Mouse (Mus musculus) kidney, embryonic 16.5 days (tissue): ENCODE data around the gene P2rx7. TPM values are rescaled to one million over a fixed set of nuclear protein-coding genes. Genes with fewer than 3 reads are reported as not detected.

Source experiments
- ATAC-seq: fragments of 200-750 bp; cut with Nextera tagmentation; 2 replicates; pipeline ENCODE4 v1.8.0; 2017; ENCODE audit warnings: moderate TSS enrichment; ENCODE audit not compliant: low FRiP score, low TSS enrichment
- H3K27ac ChIP-seq: fragments of 300-500 bp; sonication (generic); 2 replicates; pipeline ENCODE4 v1.5.1; 2014; ENCODE audit warnings: low read length
- H3K27me3 ChIP-seq: fragments of 300-500 bp; sonication (generic); 2 replicates; pipeline ENCODE4 v1.6.1; 2014; ENCODE audit warnings: low read length, control low read depth, mixed read lengths; ENCODE audit not compliant: insufficient read depth
- H3K36me3 ChIP-seq: fragments of 300-500 bp; sonication (generic); 2 replicates; pipeline ENCODE4 v1.6.1; 2014; ENCODE audit warnings: low read length, control low read depth, mixed read lengths; ENCODE audit not compliant: insufficient read depth
- H3K4me1 ChIP-seq: fragments of 300-500 bp; sonication (generic); 2 replicates; pipeline ENCODE4 v1.6.1; 2014; ENCODE audit warnings: low read length, control low read depth, mixed read lengths; ENCODE audit not compliant: insufficient read depth
- H3K4me2 ChIP-seq: fragments of 300-500 bp; sonication (generic); replicated peaks from 2 replicates; pipeline ENCODE4 v1.6.1; 2014; ENCODE audit warnings: low read depth, low read length
- H3K4me3 ChIP-seq: fragments of 300-500 bp; sonication (generic); 2 replicates; pipeline ENCODE4 v1.5.1; 2014; ENCODE audit warnings: mild to moderate bottlenecking, low read length
- H3K9ac ChIP-seq: fragments of 300-500 bp; sonication (generic); replicated peaks from 2 replicates; pipeline ENCODE4 v1.6.1; 2014; ENCODE audit warnings: low read length
- H3K9me3 ChIP-seq: fragments of 300-500 bp; sonication (generic); 2 replicates; pipeline ENCODE4 v1.6.1; 2016; ENCODE audit warnings: low read length, control low read depth
- WGBS: fragments of 180-500 bp; shearing (Covaris S2); extraction: QIAGEN DNeasy Blood & Tissue Kit; methylation state at CpG from one replicate; pipeline ENCODE4 v1.1.7; 2014; 5-methylcytosine and 5-hydroxymethylcytosine counted together
- polyA plus RNA-seq: library from polyadenylated mRNA; unstranded; fragments of >200 nt; fragmentation: Nextera tagmentation; extraction: Ambion mirVana; gene quantifications from 2 replicates; pipeline ENCODE4 v1.2.1, GENCODE M21; 2015

The P2rx7 gene
- polyA plus RNA-seq, 1 experiment from 2014 or later: 1.5 TPM

GRCm38 (mm10) chr5:122677983-122678382, 34.3 kb downstream of the P2rx7 start:
- Histone ChIP-seq H3K4me1 (no peaks in the 10 kb centered on the region), H3K36me3 (no peaks in the 10 kb centered on the region), H3K9me3 (no peaks in the 10 kb centered on the region), H3K9ac (no peak overlapping the region), H3K4me3 (no peak overlapping the region), H3K4me2 (no peak overlapping the region), H3K27ac (no peak overlapping the region), H3K27me3 (no peaks in the 10 kb centered on the region)
- ATAC-seq: no peak
- WGBS: 90% methylated on average over 9 of the region's 9 CpGs

DNA sequence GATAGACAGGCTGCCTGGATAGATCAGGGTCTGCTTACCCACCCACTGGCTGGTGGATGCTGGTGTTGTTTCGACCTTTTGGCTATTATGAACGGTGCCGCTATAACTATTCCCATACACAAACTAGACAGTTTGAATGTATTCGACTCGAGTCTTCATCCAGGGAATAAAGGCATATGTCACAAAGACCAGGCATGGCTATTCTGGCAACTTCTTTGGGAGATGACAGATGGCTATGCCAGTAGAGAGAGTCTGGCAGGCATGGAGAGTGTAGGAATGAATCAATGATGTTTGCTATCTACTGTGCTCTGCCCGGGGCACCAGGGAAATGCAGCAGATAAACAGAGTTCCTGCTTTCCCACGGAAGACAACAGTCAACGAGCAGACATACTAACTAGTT, 36.2 kb downstream of the P2rx7 start:
- no peak overlapping the region for H3K4me2 ChIP-seq
- no peaks in the 10 kb centered on the region for H3K27me3 ChIP-seq
- H3K9ac ChIP-seq: no peak overlapping the region
- no peaks in the 10 kb centered on the region for H3K9me3 ChIP-seq
- H3K36me3 ChIP-seq: no peaks in the 10 kb centered on the region
- H3K27ac ChIP-seq: no peak overlapping the region
- no peak for ATAC-seq
- no peaks in the 10 kb centered on the region for H3K4me1 ChIP-seq
- no peak overlapping the region for H3K4me3 ChIP-seq
- WGBS: 92% methylated on average over 8 of the region's 8 CpGs

DNA sequence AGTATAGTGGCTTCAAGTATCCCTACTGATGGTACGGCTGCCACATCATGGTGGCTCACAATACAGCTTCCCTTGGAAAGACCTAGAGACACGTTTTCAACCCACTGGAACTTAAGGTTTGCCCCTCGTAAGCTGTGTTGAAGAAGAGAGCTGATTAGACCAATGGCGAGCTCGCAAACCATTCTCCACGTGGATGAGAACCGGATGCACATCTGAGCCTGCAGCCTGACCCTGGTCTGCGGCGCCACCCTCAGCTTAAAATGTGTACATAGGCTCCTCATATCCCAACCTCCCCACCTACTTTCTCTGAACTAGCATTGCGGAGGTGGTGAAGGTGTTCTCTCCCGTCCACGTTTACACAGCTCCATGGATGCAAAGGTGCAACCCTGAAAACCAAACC, 37.6 kb downstream of the P2rx7 start:
- Histone ChIP-seq H3K9ac (no peak overlapping the region), H3K4me3 (no peak overlapping the region), H3K27me3 (no peaks in the 10 kb centered on the region), H3K36me3 (no peaks in the 10 kb centered on the region), H3K9me3 (no peaks in the 10 kb centered on the region), H3K4me1 (no peaks in the 10 kb centered on the region), H3K27ac (no peak overlapping the region), H3K4me2 (no peak overlapping the region)
- ATAC-seq: no peak
- WGBS: 83% methylated on average over 12 of the region's 12 CpGs

GRCm38 (mm10) chr5:122683926-122684325, 40.2 kb downstream of the P2rx7 start:
- no peak overlapping the region for H3K4me3 ChIP-seq
- 73% methylated on average over 10 of the region's 10 CpGs for WGBS
- H3K27ac ChIP-seq: no peak overlapping the region
- no peaks in the 10 kb centered on the region for H3K9me3 ChIP-seq
- no peak overlapping the region for H3K4me2 ChIP-seq
- no peaks in the 10 kb centered on the region for H3K27me3 ChIP-seq
- H3K9ac ChIP-seq: no peak overlapping the region
- H3K4me1 ChIP-seq: no peaks in the 10 kb centered on the region
- no peak for ATAC-seq
- no peaks in the 10 kb centered on the region for H3K36me3 ChIP-seq

DNA sequence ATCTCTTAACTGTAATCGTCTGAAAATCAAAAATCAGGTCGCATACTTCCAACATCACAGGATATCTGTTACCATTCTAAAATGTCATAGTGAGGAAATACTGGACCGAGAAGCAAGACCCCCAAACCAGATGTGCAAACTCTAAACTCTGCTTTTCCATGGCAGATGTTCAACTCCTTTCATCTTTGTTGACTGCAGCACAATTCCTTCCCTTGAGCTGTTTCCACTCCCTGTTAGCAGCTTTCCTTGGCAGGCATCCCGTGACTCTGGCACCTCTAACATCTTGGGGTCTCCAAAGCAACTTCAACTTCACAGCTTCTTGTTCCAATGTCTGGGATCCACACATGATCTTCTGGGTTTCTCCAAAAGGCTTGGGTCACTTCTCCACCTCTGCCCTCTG, 43.7 kb downstream of the P2rx7 start:
- Histone ChIP-seq H3K27me3 (no peaks in the 10 kb centered on the region), H3K36me3 (no peaks in the 10 kb centered on the region)
- WGBS: 80% methylated on average over 4 of the region's 4 CpGs

GRCm38 (mm10) chr5:122689153-122689552, 45.4 kb downstream of the P2rx7 start:
- no peak overlapping the region for H3K27ac ChIP-seq
- no peak for ATAC-seq
- no peak overlapping the region for H3K9ac ChIP-seq
- H3K36me3 ChIP-seq: no peaks in the 10 kb centered on the region
- no peak overlapping the region for H3K4me3 ChIP-seq
- no peak overlapping the region for H3K4me2 ChIP-seq
- no peaks in the 10 kb centered on the region for H3K4me1 ChIP-seq
- WGBS: 93% methylated on average over 7 of the region's 7 CpGs
- no peaks in the 10 kb centered on the region for H3K27me3 ChIP-seq
- no peaks in the 10 kb centered on the region for H3K9me3 ChIP-seq

More for the DNA sequence above, 43.7 kb downstream of the P2rx7 start:
- Histone ChIP-seq H3K4me3 (no peak overlapping the region), H3K27ac (no peak overlapping the region), H3K4me1 (no peaks in the 10 kb centered on the region), H3K9me3 (no peaks in the 10 kb centered on the region), H3K4me2 (no peak overlapping the region), H3K9ac (no peak overlapping the region)
- no peak for ATAC-seq

- Histone ChIP-seq H3K4me1 (no peaks in the 10 kb centered on the region), H3K9ac (no peak overlapping the region), H3K27me3 (no peaks in the 10 kb centered on the region), H3K36me3 (no peaks in the 10 kb centered on the region), H3K4me3 (no peak overlapping the region), H3K9me3 (no peaks in the 10 kb centered on the region), H3K4me2 (no peak overlapping the region), H3K27ac (no peak overlapping the region)
- ATAC-seq: no peak
- 76% methylated on average over 6 of the region's 6 CpGs for WGBS
These were observed 46.8 kb downstream of the P2rx7 start for GRCm38 (mm10) chr5:122690486-122690885.

- Histone ChIP-seq H3K4me2 (no peak overlapping the region), H3K4me3 (no peak overlapping the region), H3K27ac (no peak overlapping the region), H3K27me3 (no peaks in the 10 kb centered on the region), H3K9me3 (no peaks in the 10 kb centered on the region), H3K9ac (no peak overlapping the region), H3K36me3 (no peaks in the 10 kb centered on the region), H3K4me1 (peaks cover 5% of the 10 kb centered on the region; the same call in 1 of the 2 replicates)
- no peak for ATAC-seq
- WGBS: 34% methylated on average over 13 of the region's 13 CpGs
These were observed 49.9 kb downstream of the P2rx7 start for GRCm38 (mm10) chr5:122693431-122694207.

GRCm38 (mm10) chr5:122695516-122695915, 51.8 kb downstream of the P2rx7 start:
- no peaks in the 10 kb centered on the region for H3K36me3 ChIP-seq
- no peak for ATAC-seq
- H3K9me3 ChIP-seq: no peaks in the 10 kb centered on the region
- H3K9ac ChIP-seq: no peak overlapping the region
- WGBS: 81% methylated on average over 8 of the region's 8 CpGs
- no peak overlapping the region for H3K4me3 ChIP-seq
- H3K27ac ChIP-seq: no peak overlapping the region
- no peak overlapping the region for H3K4me2 ChIP-seq
- no peaks in the 10 kb centered on the region for H3K27me3 ChIP-seq
- peaks cover 5% of the 10 kb centered on the region; the same call in 1 of the 2 replicates for H3K4me1 ChIP-seq

DNA sequence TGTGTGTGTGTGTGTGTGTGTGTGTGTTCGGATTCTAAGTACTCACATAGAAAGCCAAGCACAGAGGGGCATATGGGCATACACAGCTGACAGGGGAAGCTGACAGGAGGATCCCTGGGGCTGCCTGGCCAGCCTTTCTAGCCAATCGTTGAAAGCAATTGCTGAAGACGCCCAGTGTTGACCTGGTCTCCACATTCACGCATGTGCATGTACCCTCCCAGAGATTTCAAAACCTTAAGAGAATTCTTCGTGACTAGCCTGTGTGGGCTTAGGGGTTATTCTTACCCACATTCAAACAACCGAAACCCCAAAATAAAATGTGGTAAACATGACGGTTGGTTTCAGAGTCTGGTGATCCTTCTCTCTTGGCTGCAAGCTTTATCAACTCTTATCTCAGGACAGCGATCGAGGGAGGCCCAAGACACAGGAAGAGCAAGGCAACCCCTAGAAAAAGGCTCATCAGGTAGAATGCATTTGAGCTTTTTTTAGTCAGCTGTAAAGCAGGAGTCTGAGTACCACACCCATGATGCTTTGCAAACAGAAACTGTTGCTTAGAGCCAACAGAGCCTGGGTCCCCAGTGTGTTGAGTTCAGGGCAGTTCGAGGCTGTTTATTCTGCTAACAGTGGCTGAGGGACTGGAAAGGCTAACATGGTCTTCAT, 54.5 kb downstream of the P2rx7 start:
- WGBS: 84% methylated on average over 10 of the region's 10 CpGs
- H3K4me3 ChIP-seq: no peak overlapping the region
- H3K4me1 ChIP-seq: peaks cover 5% of the 10 kb centered on the region; the same call in 1 of the 2 replicates
- no peak for ATAC-seq
- H3K27me3 ChIP-seq: no peaks in the 10 kb centered on the region
- H3K9me3 ChIP-seq: no peaks in the 10 kb centered on the region
- H3K9ac ChIP-seq: no peak overlapping the region
- no peaks in the 10 kb centered on the region for H3K36me3 ChIP-seq
- H3K4me2 ChIP-seq: no peak overlapping the region
- no peak overlapping the region for H3K27ac ChIP-seq
